Mouse (Mus musculus) heart, embryonic 10.5 days (tissue): Measurements from ENCODE around the gene Ptprk. TPM values are rescaled to one million over a fixed set of nuclear protein-coding genes. Genes with fewer than 3 reads are reported as not detected.
A peak's percentile ranks its signal among the peaks of the same experiment; 100 is the strongest.

Experiments used
- DNase-seq: peaks from one replicate; pipeline ENCODE4 v3.0.0-alpha.2; 2017; ENCODE audit warnings: low spot score
- H3K27ac ChIP-seq: fragments of 300-500 bp; sonication (generic); 2 replicates; pipeline ENCODE4 v1.5.1; 2016; ENCODE audit warnings: mild to moderate bottlenecking
- H3K27me3 ChIP-seq: fragments of 300-500 bp; sonication (generic); 2 replicates; pipeline ENCODE4 v1.6.1; 2016; ENCODE audit warnings: mild to moderate bottlenecking; ENCODE audit not compliant: poor library complexity, insufficient read depth, severe bottlenecking
- H3K36me3 ChIP-seq: fragments of 300-500 bp; sonication (generic); 2 replicates; pipeline ENCODE4 v1.6.1; 2016; ENCODE audit warnings: mild to moderate bottlenecking, moderate library complexity
- H3K4me1 ChIP-seq: fragments of 300-500 bp; sonication (generic); 2 replicates; pipeline ENCODE4 v1.6.1; 2016; ENCODE audit warnings: mild to moderate bottlenecking
- H3K4me3 ChIP-seq: fragments of 300-500 bp; sonication (generic); 2 replicates; pipeline ENCODE4 v1.5.1; 2016; ENCODE audit warnings: mild to moderate bottlenecking, moderate library complexity
- H3K9me3 ChIP-seq: fragments of 300-500 bp; sonication (generic); 2 replicates; pipeline ENCODE4 v1.6.1; 2016; ENCODE audit warnings: mild to moderate bottlenecking, moderate library complexity
- WGBS: fragments of 180-500 bp; shearing (Covaris S2); methylation state at CpG from one replicate; pipeline ENCODE4 v1.1.7; 2016; 5-methylcytosine and 5-hydroxymethylcytosine counted together
- polyA plus RNA-seq: library from polyadenylated mRNA; unstranded; fragments of >200 nt; fragmentation: Nextera tagmentation; extraction: Ambion mirVana; gene quantifications from 2 replicates; pipeline ENCODE4 v1.2.1, GENCODE M21; 2016

Gene Ptprk
- polyA plus RNA-seq: 32.5 and 39.0 TPM in 2 replicates

DNA sequence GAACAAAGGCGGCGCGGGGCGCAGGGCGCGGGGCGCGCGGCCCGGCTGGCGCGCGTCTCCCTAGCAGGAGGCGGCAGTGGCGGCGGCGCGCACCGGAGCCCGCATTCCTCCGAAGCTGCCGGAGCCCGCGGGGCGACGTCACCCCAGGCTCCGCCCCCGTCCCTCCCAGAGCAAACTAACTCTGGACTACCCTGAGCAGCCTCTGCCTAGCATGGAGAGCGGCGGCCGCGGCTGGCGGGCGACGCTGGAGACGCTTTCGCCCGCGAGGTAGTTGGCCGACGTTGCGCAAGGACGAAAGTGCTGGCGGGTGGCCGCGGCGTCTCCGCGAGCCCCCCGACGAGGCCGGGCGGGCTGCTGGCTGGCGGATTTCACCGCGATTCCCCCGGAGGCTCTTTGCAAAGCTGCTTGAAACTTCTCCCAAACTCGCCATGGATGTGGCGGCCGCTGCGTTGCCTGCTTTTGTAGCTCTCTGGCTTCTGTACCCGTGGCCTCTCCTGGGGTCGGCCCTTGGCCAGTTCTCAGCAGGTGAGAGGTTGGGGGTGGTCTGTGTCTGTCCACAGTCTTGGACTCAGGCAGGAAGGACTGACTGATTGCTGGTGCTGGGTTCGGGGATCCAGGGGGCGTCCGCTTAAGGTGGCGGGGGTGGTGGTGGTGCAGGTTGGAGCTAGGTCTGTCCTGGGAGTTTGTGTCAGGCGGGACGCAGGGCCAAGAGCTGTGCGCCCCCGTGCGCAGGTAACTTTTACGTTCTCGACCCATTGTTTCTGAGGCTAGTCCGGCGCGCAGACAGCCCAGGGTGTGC is at the start of gene Ptprk:
Ptprk (plus strand) TSS at position 168 of the 799 bp plus-strand sequence.
- Histone ChIP-seq H3K27me3 (no peaks in the 10 kb centered on the region), H3K4me3 (peak within 1 kb of the TSS; percentile 87)

DNA sequence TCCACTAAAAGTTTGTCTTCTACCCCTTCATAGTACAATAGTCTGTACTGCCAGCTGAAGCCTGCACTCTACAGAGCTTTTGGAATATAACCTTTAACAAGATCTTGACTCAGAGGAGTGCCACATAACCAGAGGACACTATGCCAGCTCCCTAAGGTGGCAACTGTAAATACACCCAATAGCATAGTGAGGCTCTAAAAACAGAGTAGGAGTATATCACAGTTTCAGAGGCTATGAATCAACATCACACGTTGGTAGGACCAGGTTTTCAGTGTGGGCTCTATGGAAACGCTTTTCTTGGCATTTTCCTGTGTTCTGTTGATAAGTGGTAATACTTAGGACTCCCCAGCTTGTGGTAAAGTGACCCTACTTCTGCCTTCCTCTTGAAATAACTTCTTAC is 46.8 kb upstream of the Ptprk start:
- Histone ChIP-seq H3K4me1 (no peaks in the 10 kb centered on the region), H3K4me3 (no peak overlapping the region), H3K36me3 (no peaks in the 10 kb centered on the region), H3K27ac (no peak overlapping the region), H3K9me3 (no peaks in the 10 kb centered on the region), H3K27me3 (no peaks in the 10 kb centered on the region)
- no peak for DNase-seq
- 69% methylated on average over 2 of the region's 2 CpGs for WGBS

More for the DNA sequence above, at the start of gene Ptprk:
- Histone ChIP-seq H3K4me1 (0 out of 2 replicates have a peak, but pooled peaks cover 3% of the 10 kb centered on the region), H3K9me3 (no peaks in the 10 kb centered on the region), H3K36me3 (no peaks in the 10 kb centered on the region), H3K27ac (peak within 1 kb of the TSS; percentile 92)
- WGBS: under 1% methylated on average over 77 of the region's 77 CpGs
- peak; percentile 94 for DNase-seq

DNA sequence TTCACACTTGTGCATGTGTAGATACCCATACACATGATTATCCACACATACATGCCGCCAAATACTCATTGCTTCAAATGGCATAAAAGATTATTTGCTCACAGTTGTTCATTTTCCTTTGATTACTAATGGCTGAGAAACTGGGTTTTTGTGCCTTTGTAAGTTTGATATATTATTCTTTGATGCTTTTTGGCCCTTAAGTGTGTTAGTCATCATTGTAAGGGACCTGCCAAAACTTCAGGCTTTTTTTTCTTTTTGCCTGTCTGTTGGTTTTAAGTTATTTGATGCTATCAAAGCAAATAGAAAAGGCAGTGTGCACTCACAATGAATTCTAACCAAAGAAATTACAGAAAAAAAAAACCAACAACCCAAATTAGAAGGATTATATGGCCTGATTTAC is 38.2 kb upstream of the Ptprk start:
- no peaks in the 10 kb centered on the region for H3K4me1 ChIP-seq
- no peaks in the 10 kb centered on the region for H3K27me3 ChIP-seq
- no peak for DNase-seq
- H3K9me3 ChIP-seq: no peaks in the 10 kb centered on the region
- H3K36me3 ChIP-seq: no peaks in the 10 kb centered on the region
- WGBS: 93% methylated on average over 1 of the region's 1 CpGs
- no peak overlapping the region for H3K4me3 ChIP-seq
- H3K27ac ChIP-seq: no peak overlapping the region

DNA sequence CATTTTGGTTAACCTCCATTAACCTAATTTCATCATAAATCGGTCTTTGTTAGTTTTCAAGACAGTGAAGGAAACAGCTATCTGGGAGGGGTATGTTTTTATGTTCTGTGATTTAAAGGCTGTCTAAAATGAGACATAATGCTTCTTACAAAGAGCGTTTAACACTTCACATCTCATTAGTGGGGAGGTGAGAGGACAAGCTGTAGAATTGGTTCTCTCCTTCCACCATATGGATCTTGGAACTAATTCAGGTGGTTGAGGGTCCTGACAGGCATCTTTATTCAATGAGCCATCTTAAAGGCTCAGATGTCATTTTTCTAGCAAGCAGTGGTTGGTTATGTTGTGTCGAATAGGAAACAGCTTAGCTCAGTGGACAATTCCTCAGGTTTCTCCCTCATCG is 19.9 kb upstream of the Ptprk start:
- H3K4me3 ChIP-seq: no peak overlapping the region
- no peak for DNase-seq
- no peak overlapping the region for H3K27ac ChIP-seq
- H3K4me1 ChIP-seq: no peaks in the 10 kb centered on the region
- no peaks in the 10 kb centered on the region for H3K9me3 ChIP-seq
- no peaks in the 10 kb centered on the region for H3K36me3 ChIP-seq
- H3K27me3 ChIP-seq: no peaks in the 10 kb centered on the region
- 81% methylated on average over 4 of the region's 4 CpGs for WGBS

DNA sequence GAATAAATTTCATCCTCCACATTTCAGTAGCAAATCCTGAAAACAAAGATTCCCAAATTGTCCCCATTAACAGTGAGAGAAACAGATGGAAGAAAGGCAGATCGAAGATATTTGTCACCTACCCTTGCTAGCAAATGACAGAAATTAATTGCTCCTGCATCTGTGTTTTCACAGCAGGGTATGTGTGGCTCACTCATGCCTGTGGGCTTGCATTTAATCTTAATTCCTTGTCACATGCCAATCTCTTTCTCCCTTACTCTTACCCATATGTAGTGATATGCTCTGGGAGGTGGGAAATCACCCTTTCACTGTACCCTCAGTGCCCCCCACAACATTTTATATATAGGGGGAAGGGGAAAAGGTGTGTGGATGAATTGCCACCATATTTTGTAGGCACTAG is 15.4 kb upstream of the Ptprk start:
- 82% methylated on average over 1 of the region's 1 CpGs for WGBS
- no peak for DNase-seq
- no peaks in the 10 kb centered on the region for H3K36me3 ChIP-seq
- no peaks in the 10 kb centered on the region for H3K9me3 ChIP-seq
- no peak overlapping the region for H3K4me3 ChIP-seq
- no peaks in the 10 kb centered on the region for H3K4me1 ChIP-seq
- no peaks in the 10 kb centered on the region for H3K27me3 ChIP-seq
- H3K27ac ChIP-seq: no peak overlapping the region

DNA sequence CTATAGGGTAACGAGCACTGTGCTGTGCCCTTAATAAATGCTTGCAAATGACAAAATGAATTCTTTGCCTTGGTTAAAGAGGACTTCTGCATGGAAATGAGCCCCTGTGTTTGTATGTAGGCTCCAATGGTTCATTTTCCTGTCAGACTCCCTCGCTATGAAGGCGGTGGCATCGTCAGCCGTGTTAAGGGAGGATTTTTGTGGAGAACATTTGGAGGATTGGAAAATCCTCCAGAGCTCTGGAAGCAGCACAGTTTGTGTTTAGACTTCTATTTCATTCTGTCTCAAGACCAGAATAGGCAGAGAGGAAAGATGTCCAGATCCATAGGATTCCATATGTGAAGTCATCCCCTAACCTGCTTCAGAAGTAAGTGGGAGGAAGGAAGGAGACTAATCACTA is 6.6 kb upstream of the Ptprk start:
- H3K9me3 ChIP-seq: no peaks in the 10 kb centered on the region
- no peak overlapping the region for H3K27ac ChIP-seq
- DNase-seq: no peak
- no peaks in the 10 kb centered on the region for H3K27me3 ChIP-seq
- H3K4me1 ChIP-seq: no peaks in the 10 kb centered on the region
- 85% methylated on average over 5 of the region's 5 CpGs for WGBS
- H3K4me3 ChIP-seq: no peak overlapping the region
- H3K36me3 ChIP-seq: no peaks in the 10 kb centered on the region

DNA sequence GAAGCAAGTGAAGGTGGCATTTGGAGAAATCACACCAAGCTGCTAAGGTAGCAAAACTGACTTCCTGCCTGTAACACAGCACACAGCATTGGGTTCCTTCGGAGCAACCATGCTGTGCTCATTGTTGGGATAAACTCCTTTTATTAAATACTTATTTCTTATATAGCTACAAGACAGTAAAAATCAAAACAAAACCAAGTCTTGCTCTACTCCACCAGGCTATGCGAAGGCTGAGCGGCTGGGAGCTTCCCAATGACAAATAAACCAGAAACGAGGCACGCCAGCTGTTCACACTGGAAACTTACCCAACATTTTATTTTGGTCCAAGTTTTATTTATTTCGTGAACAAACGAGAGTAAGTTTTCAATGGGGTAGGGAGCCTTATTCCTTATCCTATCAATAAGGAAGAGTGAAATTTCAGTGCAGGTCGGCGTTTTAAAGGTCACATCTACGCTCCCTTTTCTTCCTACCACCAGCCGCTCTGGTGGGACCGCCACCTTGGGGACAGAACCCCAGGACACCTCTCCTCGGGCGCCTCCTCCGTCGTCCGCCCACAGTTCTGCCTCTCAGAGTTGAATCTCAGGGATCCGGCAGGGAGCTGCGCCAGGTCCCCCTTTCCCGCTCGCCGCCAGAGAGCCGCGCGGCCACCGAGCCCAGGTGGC is 498 bp upstream of the Ptprk start:
- H3K27ac ChIP-seq: peak overlapping the region; percentile 92
- H3K4me1 ChIP-seq: 0 out of 2 replicates have a peak, but pooled peaks cover 3% of the 10 kb centered on the region
- H3K27me3 ChIP-seq: no peaks in the 10 kb centered on the region
- H3K4me3 ChIP-seq: peak overlapping the region; percentile 87
- under 1% methylated on average over 26 of the region's 26 CpGs for WGBS
- no peaks in the 10 kb centered on the region for H3K9me3 ChIP-seq
- DNase-seq: no peak
- H3K36me3 ChIP-seq: no peaks in the 10 kb centered on the region

DNA sequence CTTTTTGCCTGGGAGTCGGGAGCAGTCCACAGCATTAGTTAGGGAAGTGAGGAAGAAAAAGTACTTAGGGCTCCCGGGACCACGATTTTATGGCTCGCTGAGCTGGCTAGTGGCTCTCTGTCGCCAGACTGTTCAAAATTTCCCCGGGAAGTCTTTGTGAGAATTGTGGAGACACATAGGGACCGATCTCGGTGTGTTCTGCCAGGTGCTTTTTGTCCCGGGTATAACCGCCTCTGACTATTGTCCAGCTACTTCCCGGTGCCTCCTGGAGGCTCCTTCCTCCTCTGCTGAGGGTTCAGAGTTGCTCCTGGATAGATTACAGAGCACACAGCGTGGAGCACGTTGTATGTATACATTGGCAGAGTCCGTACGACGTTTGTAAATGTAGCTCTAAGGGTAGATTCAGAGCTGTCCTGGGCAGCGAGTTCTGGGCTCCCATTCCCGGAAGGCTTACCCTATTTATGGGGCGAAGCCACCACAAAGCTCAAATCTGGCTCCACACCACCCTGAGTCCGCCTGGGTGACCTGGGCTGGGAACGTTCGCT is 943 bp downstream of the Ptprk start:
- H3K36me3 ChIP-seq: no peaks in the 10 kb centered on the region
- H3K27me3 ChIP-seq: no peaks in the 10 kb centered on the region
- 0 out of 2 replicates have a peak, but pooled peaks cover 3% of the 10 kb centered on the region for H3K4me1 ChIP-seq
- H3K4me3 ChIP-seq: peak overlapping the region; percentile 87
- DNase-seq: peak; percentile 78
- H3K9me3 ChIP-seq: no peaks in the 10 kb centered on the region
- H3K27ac ChIP-seq: peak overlapping the region; percentile 92
- WGBS: 0% methylated on average over 22 of the region's 22 CpGs

DNA sequence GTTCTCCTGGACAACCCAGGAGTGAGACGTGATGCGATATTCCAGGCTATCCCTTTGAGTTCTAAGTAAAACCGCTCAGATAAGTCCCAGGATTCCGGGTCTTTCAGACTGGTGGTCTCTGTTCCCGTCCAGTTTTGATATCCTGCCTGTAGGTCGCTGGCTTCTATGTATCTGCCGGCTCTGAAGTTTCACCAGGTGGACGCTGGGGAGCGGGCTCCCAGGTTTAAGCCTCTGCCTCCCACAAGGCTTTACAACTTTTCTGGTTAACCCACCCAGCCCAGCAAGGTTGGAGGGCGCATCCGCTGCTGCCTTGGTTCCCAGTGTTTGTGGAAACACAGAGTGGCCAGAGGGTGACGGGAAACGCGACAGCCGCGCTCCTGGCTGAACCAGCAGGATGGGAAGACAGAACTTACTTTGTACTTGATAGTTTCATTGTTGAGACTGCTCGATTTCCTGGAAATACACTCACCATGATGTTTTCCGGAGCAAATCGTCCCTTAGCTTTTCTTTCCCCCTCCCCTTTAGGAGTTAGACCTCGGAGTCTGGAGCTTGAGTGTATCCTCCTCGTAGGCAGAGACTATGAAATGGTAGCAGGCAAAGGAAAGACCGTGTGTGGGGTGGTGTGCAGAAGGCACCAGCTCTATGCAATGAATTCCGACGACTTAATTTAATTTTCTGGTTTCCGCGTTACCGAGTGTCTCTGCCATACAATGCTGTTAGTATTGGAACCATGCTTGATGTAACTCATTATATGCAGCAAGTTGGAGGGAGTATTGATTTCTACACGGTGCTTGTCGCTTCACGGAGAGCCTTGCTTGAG is 1.6 kb downstream of the Ptprk start:
- Histone ChIP-seq H3K27me3 (no peaks in the 10 kb centered on the region), H3K27ac (peak overlapping the region; percentile 92), H3K4me1 (0 out of 2 replicates have a peak, but pooled peaks cover 3% of the 10 kb centered on the region), H3K4me3 (peak overlapping the region; percentile 87), H3K36me3 (no peaks in the 10 kb centered on the region), H3K9me3 (no peaks in the 10 kb centered on the region)
- 6% methylated on average over 30 of the region's 30 CpGs for WGBS
- peak; percentile 82 for DNase-seq

DNA sequence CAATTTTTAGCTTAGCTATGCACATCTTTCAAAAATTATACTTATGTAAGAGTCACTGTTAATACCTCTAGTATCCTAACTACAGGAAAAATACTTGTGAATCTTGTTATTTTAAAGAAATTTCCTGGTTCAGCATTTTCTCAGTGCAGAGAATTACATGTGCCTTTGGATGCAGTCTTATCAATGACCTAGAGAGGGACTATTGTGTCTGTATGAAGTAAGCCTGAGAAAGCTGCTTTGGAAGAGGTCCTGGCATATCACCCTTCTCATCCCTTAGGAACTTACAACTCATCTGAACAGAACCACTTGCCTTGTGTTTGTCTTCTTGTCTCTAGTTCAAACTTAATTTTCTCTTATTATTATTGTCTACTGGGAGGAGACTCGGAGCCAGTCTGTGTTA is 3.6 kb downstream of the Ptprk start:
- Histone ChIP-seq H3K4me3 (no peak overlapping the region), H3K36me3 (no peaks in the 10 kb centered on the region), H3K4me1 (0 out of 2 replicates have a peak, but pooled peaks cover 3% of the 10 kb centered on the region), H3K27ac (no peak overlapping the region), H3K9me3 (no peaks in the 10 kb centered on the region), H3K27me3 (no peaks in the 10 kb centered on the region)
- DNase-seq: no peak
- WGBS: 85% methylated on average over 1 of the region's 1 CpGs

DNA sequence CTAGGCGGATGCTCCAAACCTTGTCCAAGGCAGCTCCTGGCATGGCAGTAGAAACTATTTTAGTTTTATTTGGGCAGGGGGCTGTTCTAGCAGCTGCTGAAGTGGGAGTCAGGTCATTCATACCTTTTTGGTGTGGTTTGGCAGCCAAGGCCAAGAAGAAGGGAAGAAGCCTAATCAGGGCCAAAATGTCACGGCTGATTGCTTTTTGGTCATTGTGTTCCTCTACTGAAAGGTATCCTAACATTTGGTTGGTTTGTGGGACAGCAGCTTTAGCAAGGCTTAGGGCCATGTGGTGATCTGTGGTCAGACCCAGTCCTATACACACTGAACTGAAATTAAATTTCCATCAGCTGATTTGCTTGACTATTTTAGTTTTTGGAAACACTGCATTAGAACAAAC is 6.6 kb downstream of the Ptprk start:
- no peaks in the 10 kb centered on the region for H3K36me3 ChIP-seq
- H3K27ac ChIP-seq: no peak overlapping the region
- no peak for DNase-seq
- 90% methylated on average over 2 of the region's 2 CpGs for WGBS
- 0 out of 2 replicates have a peak, but pooled peaks cover 3% of the 10 kb centered on the region for H3K4me1 ChIP-seq
- no peak overlapping the region for H3K4me3 ChIP-seq
- no peaks in the 10 kb centered on the region for H3K9me3 ChIP-seq
- no peaks in the 10 kb centered on the region for H3K27me3 ChIP-seq

DNA sequence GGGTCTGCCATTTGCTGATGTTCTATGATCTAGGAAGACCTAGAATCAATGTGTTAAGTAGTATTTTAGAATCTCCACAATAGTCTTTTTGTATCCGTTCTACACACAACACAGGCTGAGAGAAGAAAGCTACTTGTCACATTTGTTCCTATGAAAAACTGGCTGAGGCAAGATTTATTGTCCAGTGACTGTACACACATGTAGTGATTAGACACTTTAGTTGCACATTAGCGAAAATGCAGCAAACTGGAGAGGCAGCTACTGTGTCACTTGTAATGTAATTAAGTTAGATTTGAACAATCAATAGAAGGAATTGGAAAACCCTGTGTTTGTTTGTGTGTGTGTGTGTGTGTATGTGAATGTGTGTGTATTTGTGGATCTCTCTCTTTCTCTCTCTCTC is 8.6 kb downstream of the Ptprk start:
- DNase-seq: no peak
- H3K4me3 ChIP-seq: no peak overlapping the region
- H3K27me3 ChIP-seq: no peaks in the 10 kb centered on the region
- H3K27ac ChIP-seq: no peak overlapping the region
- H3K36me3 ChIP-seq: no peaks in the 10 kb centered on the region
- WGBS: 91% methylated on average over 2 of the region's 2 CpGs
- 0 out of 2 replicates have a peak, but pooled peaks cover 3% of the 10 kb centered on the region for H3K4me1 ChIP-seq
- no peaks in the 10 kb centered on the region for H3K9me3 ChIP-seq
